Mouse (Mus musculus): Measurements from ENCODE around the gene Abcc6. TPM values are rescaled to one million over a fixed set of nuclear protein-coding genes. Genes with fewer than 3 reads are reported as not detected.
A peak's percentile ranks its signal among the peaks of the same experiment; 100 is the strongest.
"Not testable (repeated sequence)": the region's sequence is repeated elsewhere in the genome, so short reads cannot be mapped to it uniquely, and the experiment has no call there.

Abcc6 gene
- total RNA-seq, 2 experiments from 2014 or later, result 1.5 to 7.2 TPM

DNA sequence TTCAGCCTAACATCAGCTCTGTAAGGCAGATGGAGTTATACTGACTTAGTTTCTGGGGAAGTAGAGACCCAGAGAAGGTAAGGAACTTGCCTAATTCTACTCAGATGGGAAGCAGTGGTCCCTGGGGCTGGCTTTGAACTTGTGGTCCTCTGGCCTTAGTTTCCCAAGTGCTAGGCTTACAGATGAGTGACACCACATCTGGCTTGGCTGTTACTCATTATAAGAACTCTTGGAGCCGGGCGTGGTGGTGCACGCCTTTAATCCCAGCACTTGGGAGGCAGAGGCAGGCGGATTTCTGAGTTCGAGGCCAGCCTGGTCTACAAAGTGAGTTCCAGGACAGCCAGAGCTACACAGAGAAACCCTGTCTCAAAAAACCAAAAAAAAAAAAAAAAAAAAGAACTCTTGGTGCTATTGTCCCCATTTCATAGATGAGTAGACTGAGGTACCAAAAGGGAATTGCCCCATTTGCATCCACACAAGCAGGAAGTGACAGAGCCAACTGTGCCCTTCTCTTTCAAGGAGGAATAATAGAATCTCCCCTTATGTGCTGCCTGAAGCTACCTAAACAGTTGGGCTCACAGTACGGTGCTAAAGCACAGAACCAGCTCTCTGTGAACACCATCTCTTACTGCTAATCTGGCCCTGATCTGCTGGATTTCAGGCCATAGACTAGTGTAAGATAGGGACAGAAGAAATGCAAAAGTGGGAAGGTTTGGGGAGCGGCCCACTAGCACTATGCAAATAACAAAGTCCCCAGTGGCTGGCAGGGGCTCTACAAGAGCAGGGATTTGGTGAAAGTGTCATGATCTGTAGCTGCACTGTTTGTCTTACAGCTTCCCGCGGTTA lies 580 bp downstream of the Abcc6 start:
- no peak for DNase-seq (ENCODE audit: low spot score in 2 of 2)

DNA sequence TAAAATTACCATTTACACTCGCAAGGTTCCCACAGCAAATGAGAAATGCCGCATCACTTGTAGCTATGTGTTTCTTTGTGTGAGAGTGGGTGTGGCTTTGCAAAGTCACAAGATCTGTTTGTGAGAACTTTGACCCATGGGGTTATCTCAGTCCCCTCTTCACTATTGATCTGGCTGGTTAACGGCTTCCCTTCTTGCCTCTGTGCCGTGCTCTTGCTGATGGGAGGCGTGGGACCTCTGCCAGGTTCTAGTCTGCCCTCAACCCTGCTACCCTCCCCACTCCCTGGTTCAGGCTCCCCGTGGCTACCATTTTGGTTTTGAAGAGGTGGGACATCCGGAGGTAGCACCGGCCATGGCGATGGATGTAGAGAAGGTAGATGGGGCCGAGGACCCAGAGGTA lies 1.4 kb downstream of the Abcc6 start:
- no peak for DNase-seq (ENCODE audit: low spot score in 2 of 2)

DNA sequence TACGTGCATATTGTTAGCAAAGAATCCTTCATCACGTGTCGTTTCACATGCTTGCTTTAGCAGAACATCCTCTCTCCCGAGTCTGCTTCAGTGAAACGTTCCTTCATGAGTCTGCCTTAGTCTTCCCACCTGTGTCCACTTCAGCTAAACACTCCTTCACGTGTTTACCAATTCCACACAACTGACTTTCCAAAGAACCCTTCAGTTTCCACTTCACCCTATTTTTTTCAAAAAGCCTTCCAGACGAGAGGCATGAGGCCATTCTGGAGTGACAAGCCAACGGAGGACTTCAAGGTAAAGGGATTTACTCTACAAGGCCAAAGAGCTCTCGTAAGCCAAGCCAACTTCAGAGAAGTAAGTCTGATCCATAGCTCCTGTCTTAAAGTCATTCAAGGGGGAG lies 4.7 kb downstream of the Abcc6 start:
- no peak for DNase-seq (ENCODE audit: low spot score in 2 of 2)

DNA sequence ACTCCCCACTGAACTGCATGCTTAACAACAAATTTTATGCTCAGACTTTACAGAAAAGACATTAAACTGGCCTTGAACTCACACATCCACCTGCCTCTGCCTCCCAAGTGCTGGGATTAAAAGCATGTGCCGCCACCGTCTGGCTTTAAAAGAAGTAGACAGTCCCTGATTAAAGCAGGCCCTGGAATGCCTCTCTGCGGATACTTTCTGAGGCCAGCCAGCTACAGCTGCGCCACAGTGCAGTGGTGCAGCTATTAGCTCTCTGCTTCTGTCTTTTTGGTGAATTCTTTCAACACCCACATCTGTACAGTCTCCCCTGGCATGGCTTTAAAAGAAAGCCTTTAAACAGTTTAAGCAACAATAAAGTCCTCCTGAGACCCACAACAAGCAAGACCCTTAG lies 8.2 kb downstream of the Abcc6 start:
- no peak for DNase-seq (ENCODE audit: low spot score in 2 of 2)

GRCm38 (mm10) chr7:46019594-46019993 lies 10.5 kb downstream of the Abcc6 start:
- no peak for DNase-seq (ENCODE audit: low spot score in 2 of 2)

- DNase-seq (ENCODE audit: low spot score in 2 of 2), result no peak
These were observed 16.7 kb downstream of the Abcc6 start for GRCm38 (mm10) chr7:46013266-46014010.

DNA sequence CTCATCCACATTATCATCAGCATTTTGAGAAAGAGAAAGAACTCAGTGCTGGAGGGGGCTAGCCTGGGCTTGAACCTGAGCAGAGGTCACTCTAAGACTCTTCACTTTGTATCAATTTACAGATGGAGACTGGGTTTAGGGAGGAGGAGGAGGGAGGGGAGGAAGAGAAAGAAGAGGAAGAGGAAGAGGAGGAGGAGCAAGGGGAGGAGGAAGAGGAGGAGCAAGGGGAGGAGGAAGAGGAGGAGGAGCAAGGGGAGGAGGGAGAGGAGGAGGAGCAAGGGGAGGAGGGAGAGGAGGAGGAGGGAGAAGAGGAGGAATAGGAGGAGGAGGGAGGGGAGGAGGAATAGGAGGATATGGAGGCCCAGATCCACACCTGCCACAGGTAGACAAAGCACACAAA lies 18.0 kb downstream of the Abcc6 start:
- DNase-seq (ENCODE audit: low spot score in 2 of 2), result no peak

DNA sequence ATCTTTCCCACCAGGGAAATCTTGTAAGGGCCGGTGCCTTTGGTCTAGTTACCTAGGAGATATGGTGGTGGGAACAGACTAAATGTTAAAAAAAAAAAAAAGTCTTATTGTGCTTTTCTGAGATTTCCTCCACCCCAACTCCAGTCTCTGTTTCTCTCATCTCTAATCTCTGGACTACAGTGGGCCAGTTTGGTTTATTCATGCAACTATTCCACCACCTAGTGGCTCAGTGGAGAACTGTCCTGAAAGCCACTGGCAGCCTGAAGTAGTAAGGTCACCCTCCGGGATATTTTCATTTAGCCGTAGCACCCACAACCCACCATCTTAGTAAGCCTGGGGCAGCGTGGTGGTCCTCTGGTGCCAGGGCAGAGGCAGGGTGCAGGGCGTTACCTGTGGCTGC lies 20.5 kb downstream of the Abcc6 start:
- DNase-seq (ENCODE audit: low spot score in 2 of 2), result peak; percentile 22 to 24

DNA sequence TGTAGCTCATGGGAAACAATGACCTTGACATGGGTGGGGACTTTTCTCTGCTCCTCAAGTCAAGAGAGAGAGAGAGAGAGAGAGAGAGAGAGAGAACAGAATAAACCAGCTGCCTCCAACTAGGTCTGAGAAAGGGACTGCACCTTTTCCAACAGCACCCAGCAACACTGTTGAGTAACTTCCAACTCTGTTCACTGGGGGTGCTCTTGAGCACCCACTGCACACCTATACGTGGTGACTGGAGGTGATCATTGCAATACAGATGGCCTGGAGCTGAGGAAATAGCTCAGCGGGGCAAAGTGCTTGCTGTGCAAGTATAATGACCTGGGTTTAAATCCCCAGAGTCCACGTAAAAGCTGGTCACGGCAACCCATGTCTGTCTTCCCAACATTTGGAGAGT lies 27.4 kb downstream of the Abcc6 start:
- DNase-seq (ENCODE audit: low spot score in 2 of 2), result no peak

- no peak for DNase-seq (ENCODE audit: low spot score in 2 of 2)
These were observed 29.5 kb downstream of the Abcc6 start for GRCm38 (mm10) chr7:46000577-46000976.

DNA sequence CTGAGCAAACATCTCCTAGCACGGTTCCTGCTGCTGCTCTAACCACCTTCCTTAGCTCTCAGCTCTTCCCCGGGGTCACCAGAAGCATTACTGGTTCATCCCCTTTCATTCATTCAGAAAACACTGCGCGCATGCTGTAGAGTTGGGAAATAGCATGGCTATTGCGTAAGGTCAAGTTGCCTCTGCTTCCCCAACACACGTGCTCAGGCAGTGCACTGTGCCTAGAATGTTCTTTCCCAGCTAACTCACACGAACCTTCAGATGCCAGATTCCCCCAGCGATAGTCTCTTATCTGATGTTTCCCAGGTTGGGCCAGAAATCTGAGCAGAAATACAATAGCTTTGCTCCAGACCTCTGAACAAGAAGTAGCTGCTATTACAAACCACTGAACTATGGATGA lies 37.6 kb downstream of the Abcc6 start:
- DNase-seq (ENCODE audit: low spot score in 2 of 2), result no peak

DNA sequence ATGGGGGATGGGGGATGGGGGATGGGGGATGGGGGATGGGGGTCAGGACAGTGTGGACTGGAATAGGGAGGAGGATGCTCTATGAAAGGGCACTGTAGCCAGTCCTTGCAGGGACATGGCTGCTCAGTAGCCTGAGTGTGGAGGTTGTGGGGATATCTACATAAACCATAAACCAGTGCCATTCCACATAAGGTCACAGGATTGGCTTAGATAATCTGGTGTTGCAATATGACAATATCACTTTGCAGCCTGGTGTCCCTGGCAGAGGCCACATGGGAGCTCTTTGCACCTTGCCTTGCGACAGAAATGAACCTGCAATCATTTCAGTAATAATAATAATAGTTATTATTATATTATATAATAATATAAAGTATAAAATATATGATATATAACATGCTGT lies 41.8 kb downstream of the Abcc6 start:
- no peak for DNase-seq (ENCODE audit: low spot score in 2 of 2)

DNA sequence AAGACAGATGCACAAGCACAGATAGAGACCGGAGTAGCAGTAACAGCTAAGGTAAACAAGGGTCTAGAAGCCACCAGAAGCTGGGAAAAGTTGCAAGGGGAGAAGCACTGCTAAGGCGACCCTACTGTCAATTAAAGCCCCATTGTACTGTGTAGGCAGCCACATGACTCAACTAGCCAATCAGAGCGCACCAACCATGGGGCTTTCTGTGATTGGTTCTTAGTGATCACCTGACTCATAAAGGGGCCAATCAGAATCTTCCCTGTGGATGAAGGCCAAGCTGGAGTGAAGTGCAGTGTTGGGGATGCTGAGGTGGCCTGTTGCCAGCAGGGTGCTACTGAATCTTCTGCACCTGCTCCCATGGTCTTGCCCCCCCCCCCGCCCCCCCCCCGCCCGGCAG lies 43.2 kb downstream of the Abcc6 start:
- no peak for DNase-seq (ENCODE audit: low spot score in 2 of 2)

GRCm38 (mm10) chr7:45981612-45982011 lies 48.5 kb downstream of the Abcc6 start:
- DNase-seq (ENCODE audit: low spot score in 2 of 2), result no peak

GRCm38 (mm10) chr7:45974512-45974911 lies 55.6 kb downstream of the Abcc6 start:
- no peak for DNase-seq (ENCODE audit: low spot score in 2 of 2)

DNA sequence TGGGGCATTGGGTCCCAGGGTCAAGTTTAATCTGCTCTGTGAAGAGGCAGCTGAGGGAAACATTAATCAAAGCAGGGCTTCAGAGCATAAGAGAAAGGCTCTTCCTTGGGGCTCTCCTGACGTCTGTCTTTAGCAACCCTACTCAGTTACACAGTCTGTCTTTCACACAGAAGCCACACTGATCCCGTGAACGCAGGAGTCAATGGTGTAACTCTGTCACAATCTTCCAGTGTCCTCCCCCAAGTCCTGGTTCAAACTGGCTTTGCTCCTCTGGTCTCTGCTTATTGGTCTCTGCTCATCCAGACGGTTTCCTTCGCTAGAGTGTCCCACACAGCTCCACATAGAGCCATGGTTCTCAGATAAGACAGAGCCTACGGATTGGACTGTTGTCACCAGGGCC lies 56.0 kb downstream of the Abcc6 start:
- no peak for DNase-seq (ENCODE audit: low spot score in 2 of 2)

DNA sequence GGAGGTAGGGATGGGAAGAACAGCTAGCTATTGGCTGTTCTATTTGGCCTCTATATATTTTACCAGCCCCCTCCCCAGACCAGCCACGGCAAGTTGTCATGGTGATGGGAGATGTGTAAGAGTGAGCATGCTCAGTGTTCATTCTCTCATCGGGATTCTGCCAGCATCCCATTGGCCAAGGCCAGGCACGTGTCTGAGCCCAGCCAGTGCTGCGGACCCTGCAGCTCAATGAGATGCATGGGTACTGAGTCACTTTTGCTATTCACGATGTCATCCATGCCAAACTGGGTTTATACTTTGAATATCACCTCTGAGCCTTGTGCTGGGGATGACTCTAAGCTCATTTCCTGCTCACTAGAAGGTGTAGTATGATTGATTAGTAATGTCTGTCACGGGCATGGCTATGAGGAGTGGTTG lies 56.8 kb downstream of the Abcc6 start:
- DNase-seq (ENCODE audit: low spot score in 2 of 2), result no peak

DNA sequence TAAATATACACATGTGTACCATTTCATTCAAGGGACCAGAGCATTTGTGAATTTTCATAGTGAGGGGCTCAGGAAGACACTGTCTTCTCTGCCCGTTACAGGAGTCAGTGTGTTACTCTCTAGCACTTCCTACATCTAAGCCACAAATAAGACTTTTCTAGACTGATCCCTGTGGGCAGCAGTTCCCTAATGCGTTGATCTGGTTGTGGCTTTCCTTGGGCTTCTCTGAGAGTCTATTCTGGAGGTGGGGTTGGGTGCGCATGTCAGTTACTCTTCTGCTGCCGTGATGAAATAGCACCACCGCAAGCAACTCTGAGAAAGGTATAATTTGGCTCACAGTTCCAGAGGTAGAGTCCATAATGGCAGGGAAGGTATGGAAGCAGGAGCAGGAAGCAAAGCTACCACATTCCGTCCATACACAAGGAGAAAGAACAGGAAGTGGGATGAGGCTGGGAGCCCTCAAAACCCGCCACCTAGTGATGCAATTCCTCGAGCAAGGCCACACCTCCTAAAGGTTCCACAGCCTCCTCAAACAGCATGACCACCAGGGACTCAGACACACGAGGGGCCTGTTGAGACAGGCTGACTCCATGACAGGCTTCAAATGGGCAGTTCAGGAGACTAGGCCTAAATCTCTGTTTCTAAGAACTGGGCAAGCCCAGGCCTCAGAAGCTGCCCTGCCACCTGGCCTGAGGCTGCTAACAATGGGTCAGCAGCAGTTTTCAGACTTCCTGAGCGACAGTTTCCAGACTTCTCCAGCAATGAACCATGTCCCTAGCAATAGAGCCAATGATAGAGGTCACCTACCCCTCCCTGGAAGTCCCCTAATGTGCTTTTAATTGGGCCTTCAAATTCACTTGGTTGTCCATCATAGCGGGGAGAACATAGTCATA lies 58.0 kb downstream of the Abcc6 start:
- DNase-seq (ENCODE audit: low spot score in 2 of 2), result no peak

- DNase-seq (ENCODE audit: low spot score in 2 of 2), result no peak
These were observed 73.5 kb downstream of the Abcc6 start for GRCm38 (mm10) chr7:45956611-45957010.

- no peak for DNase-seq (ENCODE audit: low spot score in 2 of 2)
These were observed 81.0 kb downstream of the Abcc6 start for GRCm38 (mm10) chr7:45949061-45949460.

- not testable (repeated sequence) for DNase-seq (ENCODE audit: low spot score in 2 of 2)
These were observed 86.8 kb downstream of the Abcc6 start for GRCm38 (mm10) chr7:45943280-45943679.

GRCm38 (mm10) chr7:45941986-45942385 lies 88.1 kb downstream of the Abcc6 start:
- no peak for DNase-seq (ENCODE audit: low spot score in 2 of 2)
